Mouse (Mus musculus): ENCODE data around the gene Eef1akmt1. TPM values are rescaled to one million over a fixed set of nuclear protein-coding genes. Genes with fewer than 3 reads are reported as not detected.

The Eef1akmt1 gene
- 10 to 100 TPM; 72.1 to 77.6 TPM for polyA plus RNA-seq (2012; fragmentation: generic; extraction: Trizol)

DNA sequence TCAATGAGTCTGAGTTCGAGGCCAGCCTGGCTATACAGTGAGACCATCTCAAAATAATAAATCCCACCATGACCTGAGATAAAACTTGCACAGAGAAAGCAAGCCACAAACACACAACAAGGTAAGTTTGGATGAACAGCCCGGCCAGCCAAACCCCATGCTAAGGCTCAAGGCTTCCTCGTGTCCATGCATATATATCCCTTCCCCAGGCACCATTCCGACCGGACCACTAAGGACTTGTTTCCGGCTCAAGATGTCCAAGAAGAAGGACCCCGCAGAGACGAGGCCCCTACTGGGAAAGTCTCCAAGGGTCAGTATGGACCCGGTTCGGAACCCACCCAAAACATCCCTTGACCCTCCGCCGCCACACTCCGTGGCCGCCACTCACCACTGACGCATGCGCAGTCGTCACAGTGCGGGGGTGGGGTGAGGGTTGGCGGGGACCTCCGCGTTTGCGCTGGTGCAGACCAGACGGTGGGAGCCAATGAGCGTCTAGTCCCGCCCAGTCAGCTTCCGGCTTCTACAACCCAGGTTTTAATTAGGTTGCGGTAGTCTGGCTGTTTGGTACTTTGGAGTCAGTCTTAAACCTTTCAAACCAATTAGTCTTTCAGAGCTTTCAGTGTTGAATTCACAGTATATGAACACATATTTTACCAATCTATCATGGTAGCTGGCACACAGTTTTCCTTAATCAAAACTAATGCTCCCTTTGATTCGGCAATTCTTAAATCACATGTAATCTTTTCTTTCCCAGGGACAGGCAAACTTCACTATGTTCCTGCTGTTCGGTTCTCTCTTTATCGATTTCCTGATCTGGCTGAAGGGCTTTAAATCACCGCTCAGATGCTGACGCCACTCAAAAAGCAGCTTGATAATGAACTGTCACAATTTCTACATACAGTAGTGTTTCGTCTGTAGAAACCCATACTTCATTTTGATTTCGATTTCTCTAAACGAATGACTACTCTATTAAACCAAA lies at the start of gene Eef1akmt1:
Gene Eef1akmt1 (minus strand): TSS at position 458 of the 979 bp plus-strand sequence.

GRCm38 (mm10) chr14:57524671-57525387 lies 46.6 kb downstream of the Eef1akmt1 start, which contains the start of gene Il17d:
Gene Il17d (plus strand): TSS chr14:57524777.

Other genes with a start within 250 kb of the Eef1akmt1 start
- 1 to 10 TPM; 3.1 to 8.6 TPM for gene Cryl1, start 173.1 kb downstream of the Eef1akmt1 start, polyA plus RNA-seq (2012; fragmentation: generic; extraction: Trizol)
- 1 to 10 TPM in 1 of 2 experiments, under 1 TPM in 1; 0.15 to 4.5 TPM for gene Ift88, start 147.6 kb downstream of the Eef1akmt1 start, polyA plus RNA-seq (2012; fragmentation: generic; extraction: Trizol)
- gene Il17d, start 46.8 kb downstream of the Eef1akmt1 start, polyA plus RNA-seq (2012; fragmentation: generic; extraction: Trizol) = 1 to 10 TPM in 1 of 2 experiments, under 1 TPM in 1; 0.53 to 5.1 TPM
- 1 to 10 TPM in 1 of 2 experiments, under 1 TPM in 1; 0.78 to 1.9 TPM for gene Xpo4, start 93.8 kb upstream of the Eef1akmt1 start, polyA plus RNA-seq (2012; fragmentation: generic; extraction: Trizol)
- gene Gm49361, start 174.5 kb upstream of the Eef1akmt1 start, polyA plus RNA-seq (2012; fragmentation: generic; extraction: Trizol) = not detected
- 1 to 10 TPM; 2.0 to 8.3 TPM for gene Lats2, start 186.8 kb upstream of the Eef1akmt1 start, polyA plus RNA-seq (2012; fragmentation: generic; extraction: Trizol)
- gene Sap18, start 226.6 kb upstream of the Eef1akmt1 start, polyA plus RNA-seq (2012; fragmentation: generic; extraction: Trizol) = 100 to 1,000 TPM in 1 of 2 experiments, 10 to 100 TPM in 1; 52.8 to 253 TPM

Data from C3H10T1/2 (cell line).